20 mouse cellular contexts compared by ENCODE assay signal in the genomic region with DNA sequence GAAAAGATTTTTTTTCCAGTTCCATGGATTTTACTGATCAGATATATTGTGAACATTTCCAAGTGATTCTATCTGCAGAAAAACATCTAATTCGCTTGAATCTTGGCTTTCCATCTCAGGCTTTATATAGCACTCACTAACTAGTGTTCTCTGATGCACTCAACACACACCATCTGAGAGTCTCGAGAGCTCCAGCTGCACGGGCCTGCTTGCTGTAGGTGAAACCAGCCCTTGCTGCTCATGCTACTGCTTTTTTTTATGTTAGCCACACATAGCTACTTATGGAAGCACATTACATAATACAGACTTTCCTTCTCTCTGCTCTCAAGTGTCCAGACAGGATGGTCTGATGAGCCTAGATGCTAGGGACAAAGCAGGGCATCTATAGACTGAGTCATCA.
A peak's percentile ranks its signal among the peaks of the same experiment; 100 is the strongest.
DNase-seq lines count a peak whose midpoint lies in the region; ATAC-seq lines count a peak whose summit lies in the region.
"Had no signal": no experiment of that assay in that cellular context is flagged by ENCODE, and none has a peak within 500 bp of the region (broad histone marks: within the 10 kb centered on the region; RNA-seq: fewer than 3 reads in every experiment).

No protein-coding gene starts in this region.

- H3K36me3 ChIP-seq in forebrain, embryonic 15.5 days, result no peaks in the 10 kb centered on the region
- H3K36me3 ChIP-seq in forebrain, embryonic 13.5 days (ENCODE audit: poor library complexity, severe bottlenecking), result no peaks in the 10 kb centered on the region
- H3K36me3 ChIP-seq in midbrain, embryonic 10.5 days, result no peaks in the 10 kb centered on the region
- H3K36me3 ChIP-seq: G1E; heart, embryonic 15.5 days; liver, embryonic 15.5 days; midbrain, embryonic 13.5 days; neural tube, embryonic 13.5 days had no signal

- H3K4me3 ChIP-seq in forebrain, embryonic 15.5 days, result no peak overlapping the region
- H3K4me3 ChIP-seq in forebrain, embryonic 13.5 days, result no peak overlapping the region
- no peak overlapping the region for H3K4me3 ChIP-seq in midbrain, embryonic 10.5 days
- H3K4me3 ChIP-seq: heart, adult 2 months; heart, embryonic 15.5 days; liver, embryonic 15.5 days; midbrain, embryonic 13.5 days; neural tube, embryonic 13.5 days had no signal

- peaks cover 29% of the 10 kb centered on the region for H3K4me1 ChIP-seq in forebrain, embryonic 15.5 days
- peaks cover 34% of the 10 kb centered on the region for H3K4me1 ChIP-seq in forebrain, embryonic 13.5 days
- H3K4me1 ChIP-seq in midbrain, embryonic 10.5 days, result peaks cover 44% of the 10 kb centered on the region
- H3K4me1 ChIP-seq: liver, embryonic 15.5 days had no signal

- DNase-seq in layer of hippocampus, adult 9-11 months, result peak; percentile 69
- no peak for DNase-seq in layer of hippocampus, adult 9-10 months (ENCODE audit: low spot score)
- peak; percentile 49 to 52 for DNase-seq in left cerebral cortex, postnatal 36 days (ENCODE audit: low spot score in 2 of 2)
- peak; percentile 59 to 74 for DNase-seq in right cerebral cortex, postnatal 36 days (ENCODE audit: low spot score in 2 of 2)
- DNase-seq in adrenal gland, adult 2 months, result no peak
- DNase-seq in midbrain, embryonic 10.5 days (ENCODE audit: low spot score), result no peak
- DNase-seq: adrenal gland, postnatal 25 days; cerebellum, adult 18-20 months; gastrocnemius, postnatal 14 days; heart, adult 2 months; kidney, adult 2 months; kidney, postnatal 14 days; thymus, postnatal 25 days had no signal

- no peaks in the 10 kb centered on the region for H3K9me3 ChIP-seq in forebrain, embryonic 15.5 days
- H3K9me3 ChIP-seq in forebrain, embryonic 13.5 days (replicated peaks), result no peaks in the 10 kb centered on the region
- no peaks in the 10 kb centered on the region for H3K9me3 ChIP-seq in midbrain, embryonic 10.5 days (replicated peaks)
- H3K9me3 ChIP-seq: G1E; heart, embryonic 15.5 days; liver, embryonic 15.5 days; midbrain, embryonic 13.5 days; neural tube, embryonic 13.5 days had no signal

- H3K4me2 ChIP-seq in forebrain, embryonic 15.5 days (replicated peaks), result no peak overlapping the region
- H3K4me2 ChIP-seq in forebrain, embryonic 13.5 days, result no peak overlapping the region
- H3K4me2 ChIP-seq: heart, embryonic 15.5 days; liver, embryonic 15.5 days; midbrain, embryonic 13.5 days; neural tube, embryonic 13.5 days had no signal

- 29% methylated on average over 3 of the region's 3 CpGs for WGBS in forebrain, embryonic 15.5 days
- WGBS in forebrain, embryonic 13.5 days, result 38% methylated on average over 3 of the region's 3 CpGs
- 60% methylated on average over 3 of the region's 3 CpGs for WGBS in midbrain, embryonic 10.5 days

- ATAC-seq in forebrain, embryonic 15.5 days (replicated peaks), result no peak
- no peak for ATAC-seq in forebrain, embryonic 13.5 days
- ATAC-seq: midbrain, embryonic 13.5 days had no signal

- H3K27ac ChIP-seq in forebrain, embryonic 15.5 days (replicated peaks), result peak overlapping the region; percentile 46; the same call in 1 of the 2 replicates
- no peak overlapping the region for H3K27ac ChIP-seq in forebrain, embryonic 13.5 days
- H3K27ac ChIP-seq in midbrain, embryonic 10.5 days (replicated peaks), result no peak overlapping the region
- H3K27ac ChIP-seq: heart, adult 2 months; heart, embryonic 15.5 days; liver, embryonic 15.5 days; midbrain, embryonic 13.5 days; neural tube, embryonic 13.5 days had no signal

- no peaks in the 10 kb centered on the region for H3K27me3 ChIP-seq in forebrain, embryonic 15.5 days
- H3K27me3 ChIP-seq in forebrain, embryonic 13.5 days, result no peaks in the 10 kb centered on the region
- no peaks in the 10 kb centered on the region for H3K27me3 ChIP-seq in midbrain, embryonic 10.5 days (ENCODE audit: low read depth, poor library complexity, severe bottlenecking)
- H3K27me3 ChIP-seq: heart, embryonic 15.5 days; liver, embryonic 15.5 days; midbrain, embryonic 13.5 days; neural tube, embryonic 13.5 days had no signal

- intact Hi-C loops in left cerebral cortex, postnatal 36 days (cut with DNase I), result no loop called here

- no peak overlapping the region for H3K9ac ChIP-seq in forebrain, embryonic 15.5 days (replicated peaks)
- no peak overlapping the region for H3K9ac ChIP-seq in forebrain, embryonic 13.5 days
- H3K9ac ChIP-seq: heart, embryonic 15.5 days; liver, embryonic 15.5 days; midbrain, embryonic 13.5 days; neural tube, embryonic 13.5 days had no signal

Comparison
In these comparisons a context has a peak if more than half of its experiments do, and no peak if none do; other contexts are left out.
1. DNase-seq: peak in layer of hippocampus, adult 9-11 months (single experiment), left cerebral cortex, postnatal 36 days (2 of 2) and right cerebral cortex, postnatal 36 days (2 of 2); none in layer of hippocampus, adult 9-10 months (single experiment), adrenal gland, adult 2 months (single experiment) and midbrain, embryonic 10.5 days (single experiment).